Mouse (Mus musculus) cerebellum, postnatal 14 days (tissue): ENCODE measurements at regions not wholly inside any gene's neighbourhood (a gene's known extent, or its start where the extent isn't known, plus 50 kb on each side); places are given as distances from the start of the nearest gene placed in this dataset.

Source experiments
- DNase-seq, 2 experiments: peaks; one replicate each; pipeline ENCODE4 v3.0.0; 2021; ENCODE audit warnings: mixed read lengths in 2 of 2

DNA sequence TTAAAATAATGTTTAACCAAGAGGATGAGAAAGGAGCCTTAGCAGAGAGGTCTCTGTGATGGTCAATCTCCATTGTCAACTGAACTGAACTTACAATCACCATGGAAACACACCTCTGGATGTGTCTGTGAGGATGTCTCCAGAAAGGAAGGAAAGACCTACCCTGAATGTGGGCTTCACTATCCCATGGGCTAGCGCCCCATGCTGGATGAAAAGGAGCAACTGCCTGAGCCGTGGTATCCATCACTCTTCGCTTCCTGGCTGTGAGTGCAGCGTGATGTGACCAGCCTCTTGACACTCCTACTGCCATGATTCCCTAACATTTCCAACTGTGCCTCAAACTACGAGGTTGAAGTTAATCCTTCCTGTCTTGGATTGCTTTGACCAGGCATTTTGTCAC lies 363.3 kb downstream of the Cd83 start:
- no peak for DNase-seq

DNA sequence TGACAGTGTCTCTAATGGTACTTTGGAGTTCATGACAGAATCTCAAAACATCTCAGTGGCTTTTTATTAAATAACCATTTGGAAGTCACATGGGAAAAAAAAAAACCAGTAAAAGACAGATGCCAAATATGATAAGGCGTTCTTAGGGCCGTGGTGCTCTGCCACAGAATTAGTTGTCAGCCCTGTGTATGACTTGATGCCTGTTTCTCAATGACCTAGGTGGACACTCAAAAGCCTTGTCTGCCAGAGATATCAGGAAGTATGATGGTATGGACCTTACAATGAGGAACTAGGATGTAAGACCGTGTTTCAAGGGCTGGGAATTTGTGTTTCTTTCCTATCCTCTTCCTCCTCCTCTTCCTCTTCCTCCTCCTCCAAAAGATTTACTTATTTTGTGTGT lies 364.9 kb downstream of the Cd83 start:
- DNase-seq: no peak

DNA sequence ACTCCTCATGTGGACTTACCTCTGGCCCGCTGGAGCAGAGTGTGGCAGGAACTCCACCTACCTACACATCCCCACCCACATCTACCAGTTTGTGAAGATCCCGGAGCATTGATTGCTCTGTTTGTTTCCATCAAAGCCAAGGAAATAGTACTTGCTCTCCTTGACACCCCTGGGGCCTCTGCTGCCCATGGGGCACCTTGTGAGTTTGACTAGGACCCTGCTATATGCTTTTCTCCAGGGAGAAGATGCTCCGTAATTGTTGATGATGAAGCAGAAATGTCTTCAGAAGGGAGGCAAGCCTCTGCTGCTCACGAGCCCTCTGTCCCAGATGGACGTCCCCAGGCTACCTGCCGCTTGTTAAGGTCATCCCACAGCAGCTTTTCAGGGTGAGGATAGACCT lies 367.0 kb downstream of the Cd83 start:
- no peak for DNase-seq

DNA sequence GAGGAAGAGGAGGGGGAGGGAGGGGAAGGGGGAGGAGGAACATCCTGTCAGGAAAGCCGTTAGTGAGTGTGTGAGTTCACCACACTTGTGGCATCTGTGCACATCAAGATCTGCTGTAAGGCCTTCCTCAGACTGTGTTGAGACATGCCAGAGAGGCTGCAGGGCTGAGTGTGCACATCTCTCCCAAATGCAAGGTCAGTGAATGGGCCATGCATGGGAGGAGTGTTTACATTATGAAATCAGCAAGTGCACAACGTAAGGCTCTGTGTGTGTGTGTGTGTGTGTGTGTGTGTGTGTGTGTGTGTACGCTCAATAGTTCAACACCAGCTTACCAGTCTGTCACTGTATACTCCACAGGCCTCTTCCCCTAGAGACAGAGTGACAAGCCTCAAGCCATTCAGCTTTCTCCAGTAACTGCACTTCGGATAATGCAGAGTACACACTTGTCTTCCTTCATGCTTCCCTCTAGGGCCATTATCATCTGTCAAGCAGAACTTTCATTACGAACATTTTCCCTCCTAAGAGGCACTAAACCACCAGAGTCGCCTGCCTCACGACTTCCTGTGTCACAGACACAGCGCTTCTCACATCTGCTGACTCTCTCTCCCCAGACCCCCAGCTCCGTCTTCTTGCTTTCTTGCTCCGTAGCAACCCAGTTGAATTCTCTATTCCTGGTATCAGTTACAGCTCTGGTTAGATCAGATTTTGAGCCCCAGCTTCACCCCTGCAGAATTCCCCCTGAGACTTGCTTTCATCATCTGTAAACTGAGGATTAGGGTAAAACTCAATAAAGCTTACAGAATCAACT lies 368.4 kb downstream of the Cd83 start:
- DNase-seq: no peak

DNA sequence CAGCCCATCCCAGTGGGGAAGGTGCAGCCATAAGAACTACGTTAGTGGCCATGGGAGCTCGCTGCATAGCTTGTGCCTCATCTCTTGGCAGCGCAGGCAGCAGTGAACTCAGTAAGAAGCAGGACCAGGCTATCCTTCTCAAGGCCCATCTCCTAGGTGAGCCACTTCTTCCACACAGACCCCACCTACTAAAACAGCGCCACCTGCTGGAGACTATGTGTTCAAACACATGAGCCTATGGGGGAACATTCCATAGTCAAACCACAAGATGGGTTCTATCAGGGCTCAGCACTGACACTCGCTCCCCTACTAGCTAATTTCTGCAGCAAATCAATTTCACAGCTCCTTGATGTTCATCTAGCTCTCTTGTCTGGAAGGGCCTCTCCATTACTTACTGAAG lies 369.2 kb downstream of the Cd83 start:
- DNase-seq: no peak

DNA sequence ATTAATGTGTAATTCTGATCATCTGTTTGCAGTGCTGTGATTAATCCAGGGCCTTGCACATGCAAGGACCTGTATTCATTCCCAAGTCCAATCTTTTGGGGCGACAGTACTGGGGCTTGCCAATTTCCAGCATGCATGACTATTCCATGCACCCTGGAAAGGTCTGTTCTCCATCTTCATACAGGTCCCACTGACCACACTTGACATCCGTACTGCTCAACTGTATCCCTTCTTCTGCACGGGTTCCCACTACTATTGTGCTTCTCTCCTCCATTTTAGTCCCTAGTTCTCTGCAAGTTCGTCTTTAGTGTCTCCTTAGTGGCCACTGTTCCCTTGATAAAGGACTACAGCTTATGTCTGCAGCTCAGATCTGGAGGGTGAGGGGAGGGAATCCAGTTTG lies 371.4 kb downstream of the Cd83 start:
- DNase-seq: no peak

DNA sequence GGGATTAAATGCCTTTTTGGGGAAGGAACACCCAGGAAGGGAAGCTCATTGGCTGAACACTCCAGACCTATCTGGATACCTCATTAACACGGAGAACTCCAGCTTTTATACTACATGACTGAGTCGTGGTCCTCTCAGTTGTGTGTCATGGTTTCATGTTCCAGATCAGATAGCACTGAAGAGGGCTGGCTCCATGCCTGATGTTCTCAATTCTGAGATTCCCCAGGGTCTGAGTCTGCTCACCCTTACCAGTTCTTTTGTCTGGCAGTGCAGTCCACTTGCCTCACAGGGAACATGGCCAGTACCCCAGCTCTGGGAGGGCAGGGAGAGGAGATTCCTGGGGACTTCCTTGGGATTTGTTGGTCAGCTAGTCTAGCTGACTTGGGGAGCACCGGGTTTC lies 372.0 kb downstream of the Cd83 start:
- DNase-seq: no peak

DNA sequence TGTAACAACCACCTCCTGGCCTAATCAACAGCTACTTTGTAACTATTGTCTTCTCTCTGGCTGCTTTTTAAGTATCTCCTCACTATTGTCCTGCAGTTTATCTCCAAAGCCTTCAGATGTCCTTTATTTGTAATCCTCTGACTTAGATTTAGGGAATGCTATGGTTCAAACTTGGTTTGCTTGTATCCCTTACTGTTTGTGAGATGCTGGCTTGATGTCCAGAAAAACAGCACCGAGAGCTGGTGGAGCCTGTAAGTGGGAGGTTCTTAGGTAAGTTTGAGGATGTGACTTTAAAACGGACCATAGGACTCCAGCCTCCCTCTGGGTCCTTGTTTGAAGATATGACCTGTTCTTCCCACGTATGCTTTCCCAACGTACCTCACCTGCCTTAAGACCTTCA lies 372.7 kb downstream of the Cd83 start:
- DNase-seq: no peak

DNA sequence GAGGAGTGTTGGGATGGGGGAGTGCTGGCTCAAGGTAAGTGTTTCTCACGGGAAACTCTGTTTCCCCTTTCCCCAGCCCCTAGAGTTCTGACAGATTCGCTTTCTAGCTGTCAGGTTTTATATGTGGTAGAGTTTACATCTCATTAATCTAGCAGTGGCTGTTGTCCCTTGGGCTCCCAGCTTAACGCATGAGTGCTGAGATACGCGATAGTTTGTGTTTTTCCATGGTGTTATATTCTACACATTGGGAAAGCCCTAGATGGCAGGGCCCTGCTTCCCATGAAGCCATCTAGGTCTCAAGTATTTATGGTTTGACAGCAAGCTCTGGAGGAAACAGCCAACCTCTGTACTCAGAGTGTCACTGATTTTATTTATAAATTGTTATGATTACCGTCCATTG lies 373.8 kb downstream of the Cd83 start:
- no peak for DNase-seq

DNA sequence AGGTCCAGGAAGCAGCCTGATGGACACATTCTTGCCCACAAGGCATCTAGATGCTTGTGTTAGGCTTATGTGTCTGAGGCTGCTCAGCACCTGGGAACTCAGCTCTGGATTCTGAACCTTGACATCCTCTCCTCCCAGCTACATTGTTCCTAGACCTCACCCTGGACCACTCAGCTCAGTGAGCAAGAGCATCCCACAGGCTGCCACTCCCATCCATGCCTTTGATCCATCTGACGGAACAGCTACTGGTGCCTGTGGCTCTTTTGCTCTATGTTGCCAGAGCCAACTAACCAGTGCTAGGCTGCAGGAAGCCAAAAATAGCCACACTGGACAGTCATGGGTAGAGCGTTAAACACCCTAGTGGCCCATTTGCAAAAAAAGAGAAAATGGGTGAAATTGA lies 374.8 kb downstream of the Cd83 start:
- DNase-seq: peak in 1 of 2 experiments; percentile 16

DNA sequence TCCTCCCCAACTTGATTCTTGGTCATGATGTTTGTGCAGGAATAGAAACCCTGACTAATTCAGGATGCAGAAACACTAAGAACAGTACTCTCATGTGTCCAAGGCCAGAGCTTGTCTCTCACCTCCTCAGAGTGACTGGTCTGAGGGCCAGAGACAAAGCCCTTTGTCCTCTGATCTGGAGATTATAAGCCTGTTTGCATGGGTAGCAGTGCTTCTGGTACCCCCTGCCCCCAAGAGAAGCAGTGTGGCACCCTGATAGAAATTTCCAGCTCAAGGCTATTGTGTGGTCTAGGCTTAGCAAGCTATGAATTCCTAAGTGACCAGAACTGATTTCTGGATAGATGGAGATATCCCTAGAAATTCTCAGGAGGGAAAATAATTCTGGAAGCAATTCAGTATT lies 380.2 kb downstream of the Cd83 start:
- no peak for DNase-seq

DNA sequence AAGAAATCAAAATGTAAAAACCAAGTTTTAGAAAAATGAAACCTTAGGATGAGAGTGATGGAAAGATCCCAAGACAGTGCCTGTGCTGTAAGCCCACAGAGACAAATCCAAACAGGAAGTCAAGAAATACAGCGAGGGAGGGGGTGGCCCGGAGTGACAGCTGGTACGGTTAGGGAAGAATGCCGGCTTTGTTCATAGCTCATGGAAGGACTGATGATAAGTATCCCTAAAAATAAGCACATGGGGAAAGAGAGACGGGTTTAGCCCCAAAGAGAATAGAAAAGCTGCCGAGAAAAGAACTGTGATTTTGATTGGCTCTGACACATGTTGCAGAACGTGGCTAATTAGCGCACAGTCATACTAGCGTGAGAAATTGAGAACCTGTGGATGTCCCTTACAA lies 382.6 kb downstream of the Cd83 start:
- DNase-seq: peak in 1 of 2 experiments; percentile 28

DNA sequence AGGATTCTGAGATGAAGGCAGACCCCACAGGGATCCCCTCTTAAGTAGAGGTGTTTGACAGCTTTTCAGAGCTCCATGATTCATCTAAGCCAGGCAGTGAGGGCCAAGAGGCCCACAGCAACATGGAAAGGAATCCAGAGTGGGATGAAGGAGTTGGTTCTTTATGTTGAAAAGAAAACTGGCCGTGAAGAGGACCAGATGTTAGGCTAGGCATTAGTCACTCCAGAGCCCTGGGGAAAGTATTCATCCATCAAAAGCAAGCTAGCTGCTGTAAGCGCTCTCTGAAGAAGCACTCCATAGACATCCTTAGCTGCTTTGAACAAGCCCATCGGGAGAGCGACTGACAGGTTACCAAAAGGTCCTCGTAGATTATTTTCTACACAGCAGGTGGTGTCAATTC lies 383.6 kb downstream of the Cd83 start:
- no peak for DNase-seq

DNA sequence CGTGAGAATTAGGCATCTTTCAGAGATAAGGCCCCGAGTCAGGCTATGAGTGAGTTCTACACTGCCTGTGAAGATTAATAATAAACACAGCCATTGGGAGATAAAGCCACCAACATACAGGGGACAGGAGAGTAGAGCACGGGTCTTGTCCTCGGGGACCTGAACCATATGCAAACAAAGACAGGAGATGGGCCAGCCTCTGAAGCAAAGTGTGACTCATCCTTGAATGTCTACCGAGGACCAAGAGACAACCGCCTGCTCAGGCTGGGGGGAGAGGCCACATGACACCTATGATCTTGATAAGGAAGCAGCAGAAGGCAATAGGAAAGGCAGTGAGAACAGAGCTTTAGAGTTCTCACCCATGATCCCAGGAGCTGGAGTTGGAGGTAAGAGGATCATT lies 387.1 kb downstream of the Cd83 start:
- no peak for DNase-seq

DNA sequence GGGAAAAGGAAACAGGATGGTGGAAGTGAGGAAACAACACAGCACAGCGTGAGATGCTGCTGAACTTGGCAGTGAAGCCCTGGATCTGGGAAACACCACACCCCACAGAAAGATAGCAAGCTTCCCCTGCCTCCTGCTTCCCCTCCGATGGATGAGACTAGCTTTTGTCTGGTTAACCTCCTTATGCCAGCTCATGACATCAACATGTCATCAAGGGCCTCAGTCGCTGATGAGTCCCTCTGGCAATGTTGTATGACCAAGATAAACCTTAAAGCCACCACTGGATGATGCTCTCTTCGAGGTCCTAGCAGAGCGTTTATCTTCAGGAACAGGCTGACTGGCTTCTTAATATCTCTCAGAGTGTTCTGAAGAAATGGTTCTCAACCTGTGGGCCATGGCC lies 388.1 kb downstream of the Cd83 start:
- DNase-seq: no peak

DNA sequence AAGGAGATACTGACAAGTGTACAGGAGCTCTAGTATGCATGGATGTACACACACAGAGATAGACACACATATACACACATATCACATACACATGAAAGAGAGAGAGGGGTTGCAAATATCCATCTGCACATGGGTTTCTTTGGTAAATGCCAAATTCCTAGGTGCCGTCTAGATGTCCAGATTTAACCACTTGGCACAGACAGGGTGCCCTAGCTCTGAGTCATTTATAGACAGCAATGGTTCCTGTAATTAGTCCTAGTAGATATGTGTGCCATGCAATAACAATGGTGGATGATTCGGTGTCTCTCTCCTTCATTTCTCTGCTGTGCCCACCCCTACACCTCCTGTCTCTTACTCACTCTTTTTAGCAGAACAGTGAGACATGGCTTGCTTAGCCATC lies 389.7 kb downstream of the Cd83 start:
- DNase-seq: no peak

DNA sequence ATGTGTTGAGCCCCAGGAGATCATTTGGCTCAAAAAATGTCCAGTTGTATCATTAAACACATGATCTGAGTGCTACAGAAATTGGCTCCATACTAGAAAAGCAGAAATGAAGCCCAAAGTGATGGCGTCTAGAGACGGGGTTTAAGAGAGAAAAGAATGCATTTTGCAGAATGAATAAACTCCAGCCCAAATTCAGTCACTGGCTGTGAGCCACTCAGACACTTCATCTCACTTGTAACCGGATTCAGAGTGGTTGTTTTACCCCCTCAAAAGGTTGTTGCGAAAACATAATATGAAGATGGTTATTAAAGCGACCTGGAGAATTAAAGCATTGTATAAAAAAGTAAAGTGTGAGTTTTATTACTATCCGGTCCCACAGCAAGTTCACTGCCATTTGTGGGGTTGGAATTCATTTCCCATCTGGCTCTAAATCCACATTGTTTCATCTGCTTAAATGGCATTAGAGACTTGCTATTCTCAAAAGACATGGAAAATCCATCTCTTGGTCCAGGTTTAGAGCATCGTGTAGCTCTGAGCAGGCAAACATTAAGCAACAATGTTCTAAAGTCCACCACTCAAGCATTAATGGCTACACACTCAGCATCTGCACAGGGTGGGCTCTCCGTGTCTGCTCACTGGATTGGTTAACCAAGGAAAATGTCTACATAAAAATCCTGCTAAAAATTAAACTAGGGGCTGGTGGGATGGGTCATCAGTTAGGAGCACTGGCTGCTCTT lies 390.9 kb downstream of the Cd83 start:
- DNase-seq: no peak

DNA sequence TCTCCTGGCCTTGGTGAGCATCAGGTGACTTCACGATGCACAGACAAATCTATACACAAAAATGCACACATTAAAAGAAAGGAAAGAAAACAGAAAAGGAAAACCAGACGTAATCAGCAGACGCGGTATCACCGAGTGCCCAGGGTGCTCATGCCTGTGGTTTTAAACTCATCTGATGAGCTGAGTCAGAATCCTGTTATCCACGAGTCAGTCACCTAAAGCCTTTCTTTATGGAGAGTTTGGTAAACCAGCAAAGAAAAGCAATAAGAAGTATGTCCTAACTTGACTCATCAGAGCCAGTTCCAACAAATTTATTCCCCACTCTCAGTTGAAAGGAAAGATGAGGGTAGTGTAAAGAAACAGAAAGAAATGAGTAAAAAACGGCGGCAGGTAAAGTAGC lies 391.5 kb downstream of the Cd83 start:
- no peak for DNase-seq

DNA sequence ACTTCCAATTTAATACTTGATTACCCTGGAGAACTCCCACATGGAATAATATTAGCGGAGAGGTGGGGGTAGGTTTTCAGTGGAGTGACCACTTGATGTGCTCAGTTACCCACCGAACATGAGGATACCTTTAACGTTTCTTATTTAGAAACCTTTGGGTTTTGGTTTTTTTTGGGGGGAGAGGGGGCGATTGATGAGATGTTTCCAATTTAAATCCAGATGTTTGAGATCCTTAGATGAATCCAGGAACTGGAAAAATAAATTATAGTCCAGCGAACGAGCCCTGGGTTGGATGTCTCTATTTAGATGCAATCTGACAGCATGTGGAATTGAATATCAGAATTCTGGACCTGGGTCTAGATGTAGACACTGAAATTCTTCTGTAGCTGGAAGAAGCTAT lies 393.4 kb downstream of the Cd83 start:
- no peak for DNase-seq

DNA sequence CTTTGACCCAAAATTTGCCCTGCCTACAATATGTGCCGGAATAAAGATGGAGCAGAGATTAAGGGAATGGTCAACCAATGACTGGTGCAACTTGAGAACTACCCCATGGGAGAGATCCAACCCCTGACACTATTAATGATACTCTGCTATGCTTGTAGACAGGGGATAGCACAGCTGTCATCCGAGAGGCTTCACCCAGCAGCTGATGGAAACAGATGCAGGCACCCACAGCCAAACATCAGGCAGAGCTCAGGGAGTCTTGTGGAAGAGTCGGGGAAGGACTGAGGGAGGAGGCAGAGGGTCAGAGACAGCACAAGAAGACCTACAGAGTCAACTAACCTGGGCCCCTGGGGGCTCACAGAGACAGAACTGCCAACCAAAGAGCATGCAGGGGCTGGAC lies 395.8 kb downstream of the Cd83 start:
- no peak for DNase-seq

DNA sequence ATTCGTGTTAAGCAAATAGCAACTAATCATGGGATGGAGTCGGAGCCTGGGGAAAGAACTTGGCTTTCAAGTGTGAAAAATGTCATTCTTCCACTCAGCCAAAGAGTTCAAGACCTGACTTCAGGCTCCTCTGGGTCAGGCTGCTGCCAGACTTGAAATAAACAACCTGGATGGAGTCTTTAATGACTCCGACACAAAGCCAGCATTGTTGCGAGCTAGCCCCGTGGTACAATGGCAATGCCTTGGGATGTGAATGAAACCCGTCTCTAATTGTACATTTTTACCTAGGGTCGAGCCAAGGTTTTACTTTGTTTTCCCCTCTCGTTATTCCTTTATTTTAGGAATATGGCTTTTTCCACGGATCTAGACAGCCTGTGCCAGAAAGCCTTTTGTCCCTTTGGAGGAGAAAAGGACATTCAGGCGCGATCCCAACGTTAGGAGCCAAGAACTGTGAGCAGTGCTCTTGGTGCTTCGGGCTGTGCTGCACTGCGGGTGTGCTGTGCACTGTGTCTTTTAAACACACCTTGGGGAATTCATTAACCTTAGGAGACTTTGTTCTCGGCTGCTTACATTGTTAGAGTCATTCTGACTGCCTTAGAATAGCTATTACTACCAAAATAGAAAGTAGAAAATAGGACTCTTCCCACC lies 398.1 kb downstream of the Cd83 start:
- DNase-seq: no peak

DNA sequence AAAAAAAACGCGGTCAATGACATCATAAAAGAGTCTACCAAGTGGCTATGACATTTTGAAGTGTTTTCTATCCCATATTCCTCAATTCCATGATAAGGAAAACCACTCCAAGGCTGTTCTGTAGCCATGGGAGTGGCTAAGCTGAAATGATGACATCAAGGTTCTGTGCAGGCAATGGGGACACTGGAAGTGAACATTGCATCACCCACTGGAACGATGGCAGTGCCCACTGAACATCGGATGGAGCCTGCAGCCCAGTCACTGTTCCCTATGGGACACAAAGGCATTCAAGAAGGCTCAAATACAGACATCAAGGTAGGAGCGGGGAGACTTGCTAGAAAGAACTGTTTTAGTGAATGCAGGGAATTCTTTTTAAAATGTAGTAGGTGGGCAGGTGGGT lies 410.8 kb downstream of the Cd83 start:
- no peak for DNase-seq

DNA sequence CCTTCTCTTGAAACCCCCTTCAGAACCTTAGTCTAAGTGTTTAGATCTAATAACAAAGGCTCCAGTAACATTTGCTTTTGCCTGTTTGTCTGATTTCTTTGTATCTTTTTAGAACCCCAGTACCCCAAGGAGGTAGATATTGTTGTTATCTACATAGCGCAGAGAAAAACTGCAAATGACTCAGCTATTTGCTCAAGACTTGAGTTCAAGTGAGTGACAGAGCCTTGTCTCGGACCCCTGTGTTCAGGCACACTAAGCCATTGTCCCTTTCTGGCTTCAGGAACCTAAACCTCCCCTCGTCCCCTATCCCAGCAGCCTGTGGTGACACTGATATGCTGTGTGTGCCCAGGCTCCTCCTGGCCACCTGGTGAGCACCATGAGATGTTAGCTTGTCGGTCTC lies 421.5 kb downstream of the Cd83 start:
- DNase-seq: no peak

DNA sequence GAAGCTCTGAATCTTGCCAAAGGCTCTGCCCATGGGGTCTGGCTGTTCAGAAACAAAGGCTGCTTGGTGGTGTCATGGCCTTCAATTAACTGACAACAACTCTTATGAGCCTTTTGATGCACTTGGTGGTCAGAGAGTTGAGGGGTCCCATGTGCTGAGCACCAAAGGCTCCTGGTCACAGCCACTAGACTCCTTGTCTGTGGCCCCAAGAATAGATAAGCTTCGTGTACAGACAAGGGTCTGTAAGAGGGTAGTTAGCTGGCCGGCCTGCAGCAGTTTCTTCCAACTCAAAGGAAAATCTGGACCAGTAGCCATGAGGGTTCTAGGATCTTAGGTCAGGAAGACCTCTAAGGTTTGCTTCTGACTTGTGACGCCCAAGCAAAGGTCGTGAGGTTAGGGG lies 421.9 kb downstream of the Cd83 start:
- no peak for DNase-seq
